30 mouse cellular contexts compared by ENCODE assay signal in the genomic region with DNA sequence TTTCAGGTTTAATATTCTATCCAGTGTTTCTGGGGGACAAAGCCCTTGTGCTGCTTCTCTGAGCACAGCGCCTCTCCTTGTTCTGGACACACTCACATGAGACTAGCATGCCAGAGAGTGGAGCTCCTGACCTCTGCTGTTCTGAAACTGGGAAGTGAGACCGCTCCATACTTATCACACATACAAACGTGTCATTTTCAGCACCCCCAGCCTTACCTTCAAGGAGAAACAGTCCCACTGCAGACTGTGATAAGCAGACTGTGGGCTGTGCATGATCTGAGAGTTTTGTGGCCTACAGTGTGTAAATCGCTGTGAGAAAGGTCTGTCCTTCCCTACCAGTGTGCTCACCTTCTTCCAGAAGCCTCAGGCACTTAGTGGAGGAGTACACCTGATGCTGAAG.
DNase-seq lines count a peak whose midpoint lies in the region; ATAC-seq and TF ChIP-seq lines count a peak whose summit lies in the region.
"Had no signal": no experiment of that assay in that cellular context is flagged by ENCODE, and none has a peak within 500 bp of the region (broad histone marks: within the 10 kb centered on the region; RNA-seq: fewer than 3 reads in every experiment).

No protein-coding gene starts in this region.

- 91% methylated on average over 4 of the region's 4 CpGs for WGBS in hindbrain, embryonic 13.5 days
- WGBS in hindbrain, postnatal 0 days = 83% methylated on average over 4 of the region's 4 CpGs
- WGBS in midbrain, embryonic 11.5 days = 91% methylated on average over 4 of the region's 4 CpGs
- 91% methylated on average over 4 of the region's 4 CpGs for WGBS in midbrain, embryonic 15.5 days
- 94% methylated on average over 4 of the region's 4 CpGs for WGBS in midbrain, embryonic 14.5 days

- no peaks in the 10 kb centered on the region for H3K27me3 ChIP-seq in hindbrain, embryonic 13.5 days
- no peaks in the 10 kb centered on the region for H3K27me3 ChIP-seq in hindbrain, postnatal 0 days (ENCODE audit: insufficient read depth, low read length)
- H3K27me3 ChIP-seq in midbrain, embryonic 11.5 days (ENCODE audit: control insufficient read depth, insufficient read depth, low read length) = no peaks in the 10 kb centered on the region
- H3K27me3 ChIP-seq in midbrain, embryonic 15.5 days (replicated peaks) = no peaks in the 10 kb centered on the region
- H3K27me3 ChIP-seq in midbrain, embryonic 14.5 days (ENCODE audit: control insufficient read depth, insufficient read depth, low read length) = no peaks in the 10 kb centered on the region
- H3K27me3 ChIP-seq: embryonic facial prominence, embryonic 15.5 days; forebrain, embryonic 12.5 days; heart, embryonic 12.5 days; limb, embryonic 15.5 days; neural tube, embryonic 15.5 days; stomach, embryonic 15.5 days had no signal

- H3K9me3 ChIP-seq in hindbrain, embryonic 13.5 days = peaks cover 8% of the 10 kb centered on the region
- 0 out of 2 replicates have a peak, but pooled peaks cover 3% of the 10 kb centered on the region for H3K9me3 ChIP-seq in hindbrain, postnatal 0 days (ENCODE audit: low read length)
- peaks cover 5% of the 10 kb centered on the region; the same call in 1 of the 2 replicates for H3K9me3 ChIP-seq in midbrain, embryonic 11.5 days (ENCODE audit: control insufficient read depth, low read length)
- no peaks in the 10 kb centered on the region for H3K9me3 ChIP-seq in midbrain, embryonic 15.5 days
- H3K9me3 ChIP-seq in midbrain, embryonic 14.5 days (ENCODE audit: control insufficient read depth, low read length) = peaks cover 4% of the 10 kb centered on the region; the same call in 1 of the 2 replicates
- H3K9me3 ChIP-seq: embryonic facial prominence, embryonic 15.5 days; limb, embryonic 10.5 days had no signal

- no peak for TF ChIP-seq CTCF in hindbrain, postnatal 0 days (IDR thresholded peaks at IDR 0.05; ENCODE audit: low read depth)

- no peak for ATAC-seq in hindbrain, embryonic 13.5 days (ENCODE audit: low FRiP score)
- no peak for ATAC-seq in hindbrain, postnatal 0 days
- no peak for ATAC-seq in midbrain, embryonic 11.5 days (ENCODE audit: low FRiP score)
- ATAC-seq in midbrain, embryonic 15.5 days (replicated peaks) = no peak
- ATAC-seq in midbrain, embryonic 14.5 days (ENCODE audit: low FRiP score, low TSS enrichment) = no peak
- ATAC-seq: CD4-positive, CD25-positive, alpha-beta regulatory T cell, adult 4 months; inflammation-experienced regulatory T-cells, adult 6 months had no signal

- peaks cover 41% of the 10 kb centered on the region for H3K4me1 ChIP-seq in hindbrain, embryonic 13.5 days (replicated peaks)
- peaks cover 16% of the 10 kb centered on the region for H3K4me1 ChIP-seq in hindbrain, postnatal 0 days (ENCODE audit: insufficient read depth, low read length)
- H3K4me1 ChIP-seq in midbrain, embryonic 11.5 days (ENCODE audit: control insufficient read depth, insufficient read depth, low read length) = peaks cover 17% of the 10 kb centered on the region
- peaks cover 27% of the 10 kb centered on the region for H3K4me1 ChIP-seq in midbrain, embryonic 15.5 days
- peaks cover 18% of the 10 kb centered on the region for H3K4me1 ChIP-seq in midbrain, embryonic 14.5 days (ENCODE audit: control insufficient read depth, insufficient read depth, low read length)
- H3K4me1 ChIP-seq: embryonic facial prominence, embryonic 15.5 days; limb, embryonic 10.5 days; limb, embryonic 15.5 days; stomach, embryonic 15.5 days had no signal

- no peak overlapping the region for H3K4me3 ChIP-seq in hindbrain, embryonic 13.5 days
- no peak overlapping the region for H3K4me3 ChIP-seq in hindbrain, postnatal 0 days (ENCODE audit: low read length)
- no peak overlapping the region for H3K4me3 ChIP-seq in midbrain, embryonic 11.5 days (ENCODE audit: low read depth, low read length)
- H3K4me3 ChIP-seq in midbrain, embryonic 15.5 days = no peak overlapping the region
- no peak overlapping the region for H3K4me3 ChIP-seq in midbrain, embryonic 14.5 days (replicated peaks; ENCODE audit: low read depth, low read length)
- H3K4me3 ChIP-seq: embryonic facial prominence, embryonic 10.5 days; embryonic facial prominence, embryonic 15.5 days; forebrain, embryonic 12.5 days; heart, embryonic 12.5 days; limb, embryonic 10.5 days; limb, embryonic 15.5 days; neural tube, embryonic 15.5 days; stomach, embryonic 15.5 days had no signal

- peaks cover 10% of the 10 kb centered on the region for H3K36me3 ChIP-seq in hindbrain, embryonic 13.5 days
- no peaks in the 10 kb centered on the region for H3K36me3 ChIP-seq in hindbrain, postnatal 0 days (ENCODE audit: insufficient read depth, low read length)
- no peaks in the 10 kb centered on the region for H3K36me3 ChIP-seq in midbrain, embryonic 11.5 days (ENCODE audit: control insufficient read depth, insufficient read depth, low read length)
- no peaks in the 10 kb centered on the region for H3K36me3 ChIP-seq in midbrain, embryonic 15.5 days (replicated peaks)
- no peaks in the 10 kb centered on the region for H3K36me3 ChIP-seq in midbrain, embryonic 14.5 days (ENCODE audit: control insufficient read depth, insufficient read depth, low read length)
- H3K36me3 ChIP-seq: embryonic facial prominence, embryonic 15.5 days; neural tube, embryonic 15.5 days had no signal

- intact Hi-C loops in heart, postnatal 25 days (cut with DNase I) = no loop called here

- 0 out of 2 replicates have a peak overlapping the region, but pooled peaks have one; percentile 49 for H3K9ac ChIP-seq in hindbrain, embryonic 13.5 days
- no peak overlapping the region for H3K9ac ChIP-seq in hindbrain, postnatal 0 days (replicated peaks; ENCODE audit: low read length)
- no peak overlapping the region for H3K9ac ChIP-seq in midbrain, embryonic 11.5 days (ENCODE audit: low read length)
- H3K9ac ChIP-seq in midbrain, embryonic 15.5 days = no peak overlapping the region
- H3K9ac ChIP-seq in midbrain, embryonic 14.5 days (replicated peaks; ENCODE audit: low read length) = no peak overlapping the region
- H3K9ac ChIP-seq: embryonic facial prominence, embryonic 15.5 days; forebrain, embryonic 12.5 days; heart, embryonic 12.5 days; limb, embryonic 15.5 days; neural tube, embryonic 15.5 days; stomach, embryonic 15.5 days had no signal

- H3K4me2 ChIP-seq in hindbrain, embryonic 13.5 days = no peak overlapping the region
- no peak overlapping the region for H3K4me2 ChIP-seq in hindbrain, postnatal 0 days (ENCODE audit: low read depth, low read length)
- no peak overlapping the region for H3K4me2 ChIP-seq in midbrain, embryonic 11.5 days
- no peak overlapping the region for H3K4me2 ChIP-seq in midbrain, embryonic 15.5 days
- H3K4me2 ChIP-seq in midbrain, embryonic 14.5 days (ENCODE audit: low read length) = no peak overlapping the region
- H3K4me2 ChIP-seq: embryonic facial prominence, embryonic 15.5 days; forebrain, embryonic 12.5 days; heart, embryonic 12.5 days; limb, embryonic 15.5 days; neural tube, embryonic 15.5 days; stomach, embryonic 15.5 days had no signal

- H3K27ac ChIP-seq in hindbrain, embryonic 13.5 days = no peak overlapping the region
- H3K27ac ChIP-seq in hindbrain, postnatal 0 days = no peak overlapping the region
- no peak overlapping the region for H3K27ac ChIP-seq in midbrain, embryonic 11.5 days (ENCODE audit: low read depth, low read length)
- H3K27ac ChIP-seq in midbrain, embryonic 15.5 days = no peak overlapping the region
- 0 out of 2 replicates have a peak overlapping the region, but pooled peaks have one; percentile 42 for H3K27ac ChIP-seq in midbrain, embryonic 14.5 days (replicated peaks; ENCODE audit: low read depth, low read length)
- H3K27ac ChIP-seq: embryonic facial prominence, embryonic 10.5 days; embryonic facial prominence, embryonic 15.5 days; forebrain, embryonic 12.5 days; limb, embryonic 10.5 days; limb, embryonic 15.5 days; macrophage; neural tube, embryonic 15.5 days; stomach, embryonic 15.5 days had no signal

- DNase-seq in hindbrain, postnatal 0 days (ENCODE audit: low spot score) = no peak
- peak; percentile 26 for DNase-seq in midbrain, embryonic 11.5 days (ENCODE audit: low spot score, missing footprints)
- DNase-seq in c-Kit-positive CD71-positive TER-119-positive erythroid progenitor cells, embryonic 14.5 days (ENCODE audit: low spot score) = peak; percentile 25
- DNase-seq in midbrain, embryonic 14.5 days = no peak
- no peak for DNase-seq in heart, postnatal 25 days (ENCODE audit: low spot score)
- DNase-seq: adrenal gland, postnatal 25 days; cerebellum, adult 2 months; cerebellum, postnatal 14 days; gastrocnemius, postnatal 25 days; heart, adult 11 months; kidney, adult 11 months; kidney, postnatal 14 days; layer of hippocampus, adult 9-11 months; lung, adult 2 months; lung, postnatal 10 days; retina, postnatal 1 day; right cerebral cortex, postnatal 14 days had no signal

Comparison
In these comparisons a context has a peak if more than half of its experiments do, and no peak if none do; other contexts are left out.
1. DNase-seq: peak in midbrain, embryonic 11.5 days (single experiment) and c-Kit-positive CD71-positive TER-119-positive erythroid progenitor cells, embryonic 14.5 days (single experiment); none in hindbrain, postnatal 0 days (single experiment), midbrain, embryonic 14.5 days (single experiment) and heart, postnatal 25 days (single experiment).